Mouse (Mus musculus) liver, postnatal 0 days (tissue): ENCODE data around the gene Ptprk.

Experiments used
- CTCF ChIP-seq: sonication (generic); IDR thresholded peaks from 2 replicates; pipeline ENCODE4 v1.5.1; 2016; ENCODE audit warnings: antibody characterized with exemption, low read depth
- EP300 ChIP-seq: IDR thresholded peaks from 2 replicates; pipeline ENCODE4 v1.6.1; 2016; ENCODE audit warnings: antibody characterized with exemption, low read depth, mild to moderate bottlenecking

DNA sequence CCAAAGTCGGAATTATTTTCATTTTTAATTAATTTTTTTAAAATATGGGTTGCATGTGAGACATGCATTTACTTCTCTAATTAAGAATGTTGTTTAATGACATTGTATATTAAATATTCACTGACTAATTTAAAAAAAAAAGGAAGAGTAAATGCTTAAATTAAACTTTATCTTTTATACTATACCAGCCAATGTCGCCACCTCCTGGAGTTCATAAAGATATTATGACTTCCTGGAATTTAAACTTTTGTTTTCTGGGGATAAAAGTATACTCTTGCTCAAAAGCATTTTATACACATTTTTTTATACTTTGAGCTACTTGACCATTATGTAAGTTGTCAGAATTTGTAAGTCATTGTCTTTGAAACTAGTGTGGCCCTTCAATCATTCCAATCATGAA, 477.4 kb downstream of the Ptprk start:
- TF ChIP-seq CTCF (no peak), EP300 (no peak)
